Mouse (Mus musculus) heart, adult 2 months (tissue): Measurements from ENCODE around the gene Fzd5.

Source experiments
- CTCF ChIP-seq: fragments of 200-600 bp; IDR thresholded peaks from 2 replicates; pipeline ENCODE4 v1.8.1; 2022; ENCODE audit warnings: antibody characterized with exemption, mild to moderate bottlenecking, moderate library complexity
- EP300 ChIP-seq: fragments of 200-500 bp; IDR thresholded peaks from 2 replicates; pipeline ENCODE4 v1.6.1; 2011; ENCODE audit warnings: low read depth, low read length, control low read depth; ENCODE audit not compliant: insufficient read depth
- POLR2A ChIP-seq: fragments of 200-500 bp; IDR thresholded peaks from 2 replicates; pipeline ENCODE4 v1.6.1; 2011; ENCODE audit warnings: mild to moderate bottlenecking, low read depth, low read length, control low read depth; ENCODE audit not compliant: insufficient read depth

GRCm38 (mm10) chr1:64732161-64732560 is 5.4 kb downstream of the Fzd5 start:
- no peak for TF ChIP-seq POLR2A
- no peak for TF ChIP-seq EP300
- TF ChIP-seq CTCF = no peak
